Mouse (Mus musculus) heart, adult 18-20 months (tissue): ENCODE measurements around the gene 7530416G11Rik. TPM values are rescaled to one million over a fixed set of nuclear protein-coding genes. Genes with fewer than 3 reads are reported as not detected.

Source experiments
- DNase-seq, 2 experiments: peaks; one replicate each; pipeline ENCODE4 v3.0.0; 2021 to 2022; ENCODE audit warnings: mixed read lengths in 1 of 2
- long read RNA-seq, 2 experiments: library from polyadenylated mRNA; stranded (forward); transcript quantifications; one replicate each; pipeline ENCODE4 v2.0.0; 2021
- total RNA-seq, 2 experiments: library from RNA; stranded (reverse); gene quantifications; 2 replicates each; pipeline ENCODE4 v1.2.3; 2021

7530416G11Rik gene
- total RNA-seq: not detected
- long read RNA-seq, experiment 1: 0 reads
- long read RNA-seq, experiment 2: 0 reads

GRCm38 (mm10) chr15:85503127-85503526, at the start of gene 7530416G11Rik:
Gene 7530416G11Rik, minus strand, starts transcription at chr15:85503227.
- DNase-seq: no peak

GRCm38 (mm10) chr15:85546500-85546899, 43.5 kb upstream of the 7530416G11Rik start:
- no peak for DNase-seq

- no peak for DNase-seq
Measured at GRCm38 (mm10) chr15:85545369-85545768, 42.3 kb upstream of the 7530416G11Rik start.

GRCm38 (mm10) chr15:85538170-85538569, 35.1 kb upstream of the 7530416G11Rik start:
- DNase-seq: no peak

GRCm38 (mm10) chr15:85537151-85537550, 34.1 kb upstream of the 7530416G11Rik start:
- no peak for DNase-seq

GRCm38 (mm10) chr15:85534646-85535045, 31.6 kb upstream of the 7530416G11Rik start:
- DNase-seq: no peak

- no peak for DNase-seq
Measured at GRCm38 (mm10) chr15:85534215-85534614, 31.2 kb upstream of the 7530416G11Rik start.

- DNase-seq: no peak
Measured at GRCm38 (mm10) chr15:85532063-85532462, 29.0 kb upstream of the 7530416G11Rik start.

GRCm38 (mm10) chr15:85529911-85530310, 26.9 kb upstream of the 7530416G11Rik start:
- no peak for DNase-seq

GRCm38 (mm10) chr15:85524404-85524950, 21.4 kb upstream of the 7530416G11Rik start:
- DNase-seq: no peak

GRCm38 (mm10) chr15:85523173-85523991, 20.4 kb upstream of the 7530416G11Rik start:
- DNase-seq: peak; percentile 73 to 84

- DNase-seq: no peak
Measured at GRCm38 (mm10) chr15:85519438-85519837, 16.4 kb upstream of the 7530416G11Rik start.

- no peak for DNase-seq
Measured at GRCm38 (mm10) chr15:85507370-85508014, 4.5 kb upstream of the 7530416G11Rik start.

- no peak for DNase-seq
Measured at GRCm38 (mm10) chr15:85506680-85507079, 3.7 kb upstream of the 7530416G11Rik start.

GRCm38 (mm10) chr15:85505118-85505925, 2.3 kb upstream of the 7530416G11Rik start:
- peak; percentile 30 for DNase-seq

- DNase-seq: no peak
Measured at GRCm38 (mm10) chr15:85500267-85500666, 2.8 kb downstream of the 7530416G11Rik start.

- DNase-seq: no peak
Measured at GRCm38 (mm10) chr15:85497981-85498475, 5.0 kb downstream of the 7530416G11Rik start.

- DNase-seq: no peak
Measured at GRCm38 (mm10) chr15:85497548-85497947, 5.5 kb downstream of the 7530416G11Rik start.

GRCm38 (mm10) chr15:85494163-85494621, 8.8 kb downstream of the 7530416G11Rik start:
- no peak for DNase-seq

GRCm38 (mm10) chr15:85489751-85490150, 13.3 kb downstream of the 7530416G11Rik start:
- DNase-seq: no peak

GRCm38 (mm10) chr15:85488900-85489299, 14.1 kb downstream of the 7530416G11Rik start:
- DNase-seq: no peak

- peak; percentile 18 to 27 for DNase-seq
Measured at GRCm38 (mm10) chr15:85480630-85481029, 22.4 kb downstream of the 7530416G11Rik start.
